Mouse (Mus musculus) MEL (cell line): Measurements from ENCODE around the gene Cldn12.

Source experiments
- MYC ChIP-seq: IDR thresholded peaks from 2 replicates; pipeline ENCODE4 v1.6.1; 2011; ENCODE audit warnings: low read depth, mild to moderate bottlenecking, low read length, improper control_type of control experiment, moderate library complexity
- POLR2AphosphoS2 ChIP-seq: IDR thresholded peaks from 2 replicates; pipeline ENCODE4 v1.6.1; 2011; ENCODE audit warnings: low read length, improper control_type of control experiment
- UBTF ChIP-seq: IDR thresholded peaks from 2 replicates; pipeline ENCODE4 v1.6.1; 2012; ENCODE audit warnings: low read depth, mild to moderate bottlenecking, inconsistent platforms, low read length, improper control_type of control experiment, moderate library complexity, borderline replicate concordance; ENCODE audit not compliant: insufficient read depth

DNA sequence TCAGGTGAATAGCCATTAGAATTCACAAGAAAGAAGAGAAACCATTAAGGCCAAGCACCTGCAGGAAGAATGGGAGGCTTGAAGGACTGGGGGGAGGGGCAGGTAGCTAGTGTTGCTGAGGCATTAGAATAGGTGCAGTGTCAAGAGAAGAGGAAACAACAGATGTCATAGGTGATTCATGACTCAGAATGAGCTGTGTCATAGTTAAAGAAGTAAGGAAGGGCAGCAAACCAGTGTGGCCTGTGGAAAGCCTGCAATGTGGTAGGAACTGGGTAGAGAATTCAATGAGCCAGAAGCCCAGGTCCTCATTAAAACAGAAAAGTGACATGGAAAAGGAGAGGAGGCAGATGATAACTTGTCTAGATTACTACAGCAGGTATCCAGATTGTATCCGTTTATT, 49.5 kb downstream of the Cldn12 start:
- no peak for TF ChIP-seq MYC
- TF ChIP-seq POLR2AphosphoS2: no peak
- TF ChIP-seq UBTF: no peak
